Mouse (Mus musculus): ENCODE data around the gene Cacna1d.

- TF ChIP-seq CTCF (IDR thresholded peaks at IDR 0.05; ENCODE audit: extremely low read depth, insufficient read depth, insufficient read length, insufficient replicate concordance): no peak
- TF ChIP-seq POLR2A (IDR thresholded peaks at IDR 0.05; ENCODE audit: low read depth, low read length): no peak
Measured at GRCm38 (mm10) chr14:30018463-30018801, 472.8 kb downstream of the Cacna1d start.
